Mouse (Mus musculus): Measurements from ENCODE around the gene Zfp273. TPM values are rescaled to one million over a fixed set of nuclear protein-coding genes. Genes with fewer than 3 reads are reported as not detected.
"Not testable (repeated sequence)": the region's sequence is repeated elsewhere in the genome, so short reads cannot be mapped to it uniquely, and the experiment has no call there.

Zfp273 gene
- polyA plus RNA-seq, 1 experiment from 2014 or later = 13.0 TPM

DNA sequence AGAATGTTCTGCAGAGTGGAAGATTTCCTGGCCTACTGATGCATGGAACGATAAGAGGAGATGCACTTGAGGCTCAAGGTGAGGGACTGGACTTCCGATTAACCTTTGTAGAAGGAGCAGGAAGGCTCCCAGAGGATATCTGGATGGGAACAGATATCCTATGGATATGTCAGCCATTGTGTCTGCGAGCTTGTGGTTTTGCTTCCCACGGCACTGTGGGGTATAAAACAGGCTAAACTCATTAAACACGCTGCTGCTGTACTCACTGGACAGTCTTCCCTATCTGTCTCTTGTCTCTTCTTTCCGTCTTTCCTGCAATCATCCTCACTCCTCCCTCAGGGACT is 30.2 kb downstream of the Zfp273 start:
- Histone ChIP-seq H3K9ac (peak overlapping the region; percentile 42; the same call in 1 of the 2 replicates), H3K27me3 (no peaks in the 10 kb centered on the region), H3K36me3 (no peaks in the 10 kb centered on the region), H3K4me3 (peak overlapping the region; percentile 45), H3K27ac (replicated peaks) (peak overlapping the region; percentile 64), H3K9me3 (no peaks in the 10 kb centered on the region), H3K4me1 (replicated peaks) (peaks cover 8% of the 10 kb centered on the region), H3K4me2 (peak overlapping the region; percentile 68)
- ATAC-seq (ENCODE audit: low FRiP score, low read depth) = peak; percentile 25
- 46% methylated on average over 6 of the region's 6 CpGs for WGBS

DNA sequence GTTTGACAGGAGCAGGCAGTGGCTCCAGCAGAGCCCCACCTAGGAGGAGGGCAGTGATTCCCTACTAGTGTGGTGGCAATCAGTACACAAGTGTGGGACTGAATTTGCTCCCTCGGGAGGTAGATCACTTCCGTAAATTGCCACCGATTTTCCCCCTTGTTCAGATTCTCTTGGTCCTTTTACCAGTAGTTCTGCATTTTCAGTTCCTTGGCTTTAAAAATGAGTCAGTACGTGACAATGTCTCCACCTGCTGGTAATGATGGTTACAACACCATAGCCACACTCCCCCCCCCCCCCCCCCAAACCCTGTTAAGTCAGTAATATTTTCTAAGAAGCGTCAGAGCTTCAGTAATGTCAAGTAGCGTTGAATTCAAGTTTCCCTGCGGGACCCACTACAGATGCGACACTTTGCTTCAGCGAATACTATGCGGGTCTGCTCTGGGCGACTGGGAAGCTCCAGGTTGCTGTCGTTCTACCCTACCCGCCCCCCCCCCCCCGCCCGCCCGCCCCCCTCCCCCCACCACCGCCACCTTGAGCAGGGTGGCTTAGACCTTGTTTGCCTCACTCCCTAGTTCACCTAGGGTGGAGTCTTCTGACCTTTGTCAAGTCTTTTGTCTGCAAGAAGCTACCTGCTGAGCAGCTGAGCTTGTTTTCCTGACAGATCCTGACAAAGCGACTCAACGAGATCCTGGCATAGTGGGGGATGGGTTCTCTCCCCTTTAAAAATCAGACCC is 30.7 kb downstream of the Zfp273 start:
- Histone ChIP-seq H3K9ac (peak overlapping the region; percentile 50), H3K9me3 (no peaks in the 10 kb centered on the region), H3K27me3 (no peaks in the 10 kb centered on the region), H3K27ac (replicated peaks) (peak overlapping the region; percentile 64), H3K4me2 (peak overlapping the region; percentile 68), H3K4me3 (peak overlapping the region; percentile 45), H3K4me1 (replicated peaks) (peaks cover 8% of the 10 kb centered on the region), H3K36me3 (no peaks in the 10 kb centered on the region)
- 0% methylated on average over 18 of the region's 19 CpGs for WGBS
- ATAC-seq (ENCODE audit: low FRiP score, low read depth) = peak; percentile 87

DNA sequence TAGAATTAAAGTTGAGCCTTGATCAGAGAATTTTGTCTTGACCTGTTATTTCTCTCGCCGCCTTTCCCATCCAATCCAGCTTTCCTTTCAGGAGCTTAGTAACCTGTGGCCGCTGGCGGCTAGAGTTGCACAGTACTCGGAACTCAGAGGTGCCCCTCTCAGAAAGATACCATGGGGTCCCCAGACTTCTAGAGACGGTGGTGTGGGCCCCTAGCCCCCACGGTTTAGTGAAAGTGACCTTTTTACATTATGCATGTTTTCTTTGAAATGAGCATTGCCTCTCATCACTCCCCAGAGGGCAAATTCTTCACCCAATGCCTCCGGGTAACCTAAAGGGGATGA is 31.3 kb downstream of the Zfp273 start:
- ATAC-seq (ENCODE audit: low FRiP score, low read depth) = peak; percentile 78
- Histone ChIP-seq H3K4me2 (peak overlapping the region; percentile 68), H3K9ac (peak overlapping the region; percentile 50), H3K4me3 (peak overlapping the region; percentile 45), H3K27me3 (no peaks in the 10 kb centered on the region), H3K4me1 (replicated peaks) (peaks cover 8% of the 10 kb centered on the region), H3K9me3 (no peaks in the 10 kb centered on the region), H3K36me3 (no peaks in the 10 kb centered on the region), H3K27ac (replicated peaks) (peak overlapping the region; percentile 42; the same call in 1 of the 2 replicates)
- WGBS = 14% methylated on average over 8 of the region's 8 CpGs

DNA sequence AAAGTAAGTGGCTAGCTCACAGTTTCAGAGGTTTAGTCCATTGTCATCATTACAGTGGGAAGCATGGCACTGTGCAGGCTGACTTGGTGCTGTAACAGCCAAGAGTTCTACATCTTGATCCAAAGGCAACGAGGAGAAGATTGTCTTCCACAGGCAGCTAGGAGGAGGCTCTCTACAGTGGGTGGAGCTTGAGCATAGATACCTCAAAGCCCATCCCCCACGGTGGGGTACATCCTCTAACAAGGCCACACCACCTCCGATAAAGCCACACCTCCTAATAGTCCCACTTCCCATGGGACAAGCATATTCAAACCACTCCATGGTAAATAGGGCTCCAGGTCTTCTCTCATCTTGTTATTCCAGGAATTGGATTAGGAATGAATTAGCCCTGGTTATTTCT is 36.8 kb downstream of the Zfp273 start:
- WGBS = 91% methylated on average over 3 of the region's 3 CpGs
- H3K27me3 ChIP-seq = no peaks in the 10 kb centered on the region
- H3K9ac ChIP-seq = no peak overlapping the region
- no peaks in the 10 kb centered on the region for H3K4me1 ChIP-seq (replicated peaks)
- H3K9me3 ChIP-seq = no peaks in the 10 kb centered on the region
- no peak for ATAC-seq (ENCODE audit: low FRiP score, low read depth)
- no peak overlapping the region for H3K4me3 ChIP-seq
- no peaks in the 10 kb centered on the region for H3K36me3 ChIP-seq
- no peak overlapping the region for H3K4me2 ChIP-seq
- H3K27ac ChIP-seq (replicated peaks) = no peak overlapping the region

DNA sequence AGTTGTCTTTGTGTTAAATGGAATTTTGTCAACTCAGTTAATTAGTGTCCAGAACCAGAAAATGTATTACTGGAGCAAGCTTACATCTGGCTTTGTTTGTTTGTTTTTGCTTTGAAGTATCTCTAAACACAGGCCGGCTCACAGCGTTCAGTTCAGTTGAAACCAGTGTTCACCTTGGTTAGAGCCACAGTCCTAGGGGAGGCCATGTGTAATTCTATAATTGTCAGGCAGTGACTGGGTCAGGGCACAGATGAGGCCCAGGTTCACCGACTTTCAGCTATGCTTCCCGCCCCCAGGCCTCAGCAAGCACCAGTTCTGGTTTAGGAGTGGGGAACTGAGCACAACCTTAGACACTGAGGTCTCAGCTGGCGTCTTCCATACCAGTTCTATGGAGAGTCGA is 39.6 kb downstream of the Zfp273 start:
- no peak overlapping the region for H3K4me2 ChIP-seq
- no peaks in the 10 kb centered on the region for H3K36me3 ChIP-seq
- WGBS = 85% methylated on average over 6 of the region's 6 CpGs
- no peak for ATAC-seq (ENCODE audit: low FRiP score, low read depth)
- no peak overlapping the region for H3K4me3 ChIP-seq
- no peaks in the 10 kb centered on the region for H3K27me3 ChIP-seq
- H3K9ac ChIP-seq = no peak overlapping the region
- no peaks in the 10 kb centered on the region for H3K9me3 ChIP-seq
- no peak overlapping the region for H3K27ac ChIP-seq (replicated peaks)
- no peaks in the 10 kb centered on the region for H3K4me1 ChIP-seq (replicated peaks)

DNA sequence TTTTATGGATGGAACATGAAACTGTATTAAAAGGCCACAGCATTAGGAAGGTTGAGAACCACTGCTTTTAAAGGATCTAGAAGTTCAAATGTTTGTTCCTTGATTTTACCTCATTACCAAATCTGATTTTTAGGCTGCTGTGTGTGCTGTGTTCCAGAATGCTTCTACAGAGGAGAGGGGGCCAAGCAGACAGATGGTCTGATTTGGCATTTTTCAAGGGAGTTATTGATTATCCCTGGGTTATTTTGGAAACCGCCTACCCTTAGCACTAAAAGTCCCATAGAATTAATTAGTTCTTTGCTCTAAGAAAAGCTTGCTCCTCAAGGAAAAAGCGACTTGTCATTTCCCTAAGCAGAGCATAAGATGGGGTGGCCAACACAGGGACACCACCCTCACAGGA is 40.4 kb downstream of the Zfp273 start:
- Histone ChIP-seq H3K4me2 (no peak overlapping the region), H3K27ac (replicated peaks) (no peak overlapping the region), H3K36me3 (no peaks in the 10 kb centered on the region), H3K4me3 (no peak overlapping the region), H3K4me1 (replicated peaks) (no peaks in the 10 kb centered on the region), H3K9me3 (no peaks in the 10 kb centered on the region), H3K27me3 (no peaks in the 10 kb centered on the region), H3K9ac (no peak overlapping the region)
- 93% methylated on average over 2 of the region's 2 CpGs for WGBS
- no peak for ATAC-seq (ENCODE audit: low FRiP score, low read depth)

DNA sequence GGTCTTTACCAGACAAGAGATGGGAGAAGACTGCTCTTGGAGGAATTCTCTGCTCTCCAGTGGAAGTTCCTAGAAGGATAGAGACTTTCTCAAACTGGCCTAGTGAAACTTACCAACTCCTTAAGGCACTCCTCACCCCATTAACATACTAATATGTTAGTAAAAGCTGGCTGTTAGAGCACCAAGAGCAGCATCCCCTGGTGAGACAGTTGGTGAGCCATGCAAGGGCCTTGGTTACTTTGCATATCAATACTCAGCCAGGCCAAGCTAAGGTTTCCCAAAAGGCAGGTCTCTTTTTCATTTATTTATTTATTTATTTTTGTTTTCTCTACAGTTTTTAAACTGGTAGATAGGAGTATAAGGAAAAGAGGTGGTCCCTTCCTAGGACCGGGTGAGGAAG is 43.8 kb downstream of the Zfp273 start:
- Histone ChIP-seq H3K36me3 (no peaks in the 10 kb centered on the region), H3K4me2 (no peak overlapping the region), H3K9me3 (no peaks in the 10 kb centered on the region), H3K4me3 (no peak overlapping the region), H3K27me3 (no peaks in the 10 kb centered on the region), H3K4me1 (replicated peaks) (no peaks in the 10 kb centered on the region), H3K9ac (no peak overlapping the region), H3K27ac (replicated peaks) (no peak overlapping the region)
- WGBS = 9% methylated on average over 1 of the region's 1 CpGs
- no peak for ATAC-seq (ENCODE audit: low FRiP score, low read depth)

DNA sequence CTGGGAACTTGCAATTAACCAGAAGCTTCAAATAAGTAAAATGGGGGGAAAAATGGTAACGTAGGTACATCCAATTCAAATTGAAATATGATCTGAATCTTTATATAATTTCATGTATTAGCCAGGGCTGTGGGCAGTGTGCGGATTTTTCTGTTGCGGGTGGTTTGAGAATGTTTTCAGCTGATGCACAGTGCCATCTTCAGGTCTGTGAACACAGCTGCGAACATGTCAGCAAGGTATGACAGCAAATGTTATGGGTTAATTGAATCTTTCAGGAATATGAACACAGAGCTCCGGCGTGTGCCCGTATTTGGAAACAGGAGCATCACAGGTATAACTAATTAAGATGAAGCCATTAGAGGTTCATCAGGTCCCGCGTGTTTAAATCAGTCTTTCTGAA is 49.0 kb downstream of the Zfp273 start:
- H3K27me3 ChIP-seq = no peaks in the 10 kb centered on the region
- H3K27ac ChIP-seq (replicated peaks) = no peak overlapping the region
- ATAC-seq (ENCODE audit: low FRiP score, low read depth) = no peak
- no peaks in the 10 kb centered on the region for H3K4me1 ChIP-seq (replicated peaks)
- WGBS = 84% methylated on average over 9 of the region's 9 CpGs
- H3K9ac ChIP-seq = no peak overlapping the region
- H3K9me3 ChIP-seq = no peaks in the 10 kb centered on the region
- H3K4me3 ChIP-seq = no peak overlapping the region
- H3K4me2 ChIP-seq = no peak overlapping the region
- no peaks in the 10 kb centered on the region for H3K36me3 ChIP-seq

DNA sequence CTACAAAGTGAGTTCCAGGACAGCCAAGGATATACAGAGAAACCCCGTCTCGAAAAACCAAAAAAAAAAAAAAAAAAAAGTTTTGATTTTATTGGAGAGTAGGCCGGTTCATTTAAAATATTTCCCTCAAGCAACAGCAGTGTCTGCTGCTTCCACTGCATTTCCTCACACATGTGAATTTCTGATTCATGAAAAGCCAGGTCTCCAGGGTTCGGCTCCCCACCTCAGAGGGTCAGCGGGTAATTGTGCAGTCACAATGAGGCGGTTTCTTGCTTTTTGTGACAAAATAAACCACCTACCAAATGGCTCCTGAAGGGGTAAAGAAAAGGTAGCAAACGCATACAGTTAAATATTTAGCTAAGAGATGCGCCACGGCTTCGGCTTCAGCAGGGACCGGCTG is 49.5 kb downstream of the Zfp273 start, which contains the start of gene BC048507:
BC048507 (plus strand) TSS at position 301 of the 400 bp plus-strand sequence.
- WGBS = 87% methylated on average over 11 of the region's 11 CpGs
- Histone ChIP-seq H3K4me3 (no peak within 1 kb of the TSS), H3K27ac (replicated peaks) (no peak within 1 kb of the TSS), H3K9ac (no peak within 1 kb of the TSS), H3K4me1 (replicated peaks) (no peaks in the 10 kb centered on the region), H3K27me3 (no peaks in the 10 kb centered on the region), H3K4me2 (no peak within 1 kb of the TSS), H3K9me3 (no peaks in the 10 kb centered on the region), H3K36me3 (no peaks in the 10 kb centered on the region)
- no peak for ATAC-seq (ENCODE audit: low FRiP score, low read depth)

DNA sequence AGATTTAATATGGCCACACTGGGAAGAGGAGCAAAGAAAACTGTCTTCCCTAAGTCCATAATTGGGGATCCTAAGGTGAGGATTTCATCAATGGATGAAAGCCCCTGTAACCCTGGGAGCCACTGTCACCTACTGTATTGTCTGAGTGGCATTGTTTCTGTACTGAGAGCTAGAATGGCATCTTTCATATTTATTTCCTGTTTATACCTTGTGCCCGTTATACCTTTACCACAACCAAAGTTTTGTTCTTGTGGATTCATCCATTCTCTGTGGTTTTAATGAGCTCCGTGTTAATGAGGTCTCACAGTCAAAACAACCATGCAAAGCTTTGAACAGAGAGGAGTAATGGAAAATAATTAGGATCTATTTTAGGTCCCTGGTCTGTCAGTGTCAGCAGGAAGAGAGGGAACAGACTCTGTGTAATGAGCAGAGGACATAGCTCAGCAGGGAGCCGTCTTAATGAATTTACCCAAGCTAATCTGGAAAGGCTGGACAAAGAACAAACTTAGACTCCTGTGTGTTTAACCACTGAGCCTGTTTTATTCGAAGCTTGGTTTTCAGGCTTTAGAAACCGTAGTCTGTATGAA is 51.3 kb downstream of the Zfp273 start:
- H3K9ac ChIP-seq = no peak overlapping the region
- 64% methylated on average over 5 of the region's 5 CpGs for WGBS
- H3K27ac ChIP-seq (replicated peaks) = no peak overlapping the region
- H3K27me3 ChIP-seq = no peaks in the 10 kb centered on the region
- H3K4me1 ChIP-seq (replicated peaks) = no peaks in the 10 kb centered on the region
- no peak overlapping the region for H3K4me2 ChIP-seq
- H3K36me3 ChIP-seq = no peaks in the 10 kb centered on the region
- ATAC-seq (ENCODE audit: low FRiP score, low read depth) = no peak
- no peaks in the 10 kb centered on the region for H3K9me3 ChIP-seq
- no peak overlapping the region for H3K4me3 ChIP-seq

DNA sequence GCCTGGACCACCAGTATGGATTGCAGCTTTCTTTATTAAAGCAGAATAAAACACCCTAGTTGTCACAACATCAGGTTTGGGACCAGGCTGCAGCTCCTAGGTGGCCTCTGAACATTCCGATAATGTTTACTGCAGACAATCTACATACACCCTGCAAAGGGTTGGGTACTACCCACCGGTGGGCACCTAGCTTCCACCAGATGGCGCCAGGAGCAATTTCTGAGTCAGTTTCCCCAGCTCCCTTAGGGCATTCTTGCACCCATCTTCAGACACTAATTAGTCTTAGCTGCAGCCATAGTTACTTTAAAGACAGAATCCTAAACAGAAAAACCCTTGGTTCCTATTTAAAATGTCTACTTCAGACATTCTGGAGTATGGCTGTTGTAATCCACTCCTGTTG is 54.4 kb downstream of the Zfp273 start:
- Histone ChIP-seq H3K27ac (replicated peaks) (no peak overlapping the region), H3K4me3 (no peak overlapping the region), H3K36me3 (no peaks in the 10 kb centered on the region), H3K4me1 (replicated peaks) (no peaks in the 10 kb centered on the region), H3K9me3 (no peaks in the 10 kb centered on the region), H3K27me3 (no peaks in the 10 kb centered on the region), H3K4me2 (no peak overlapping the region), H3K9ac (no peak overlapping the region)
- no peak for ATAC-seq (ENCODE audit: low FRiP score, low read depth)
- WGBS = 29% methylated on average over 3 of the region's 3 CpGs

DNA sequence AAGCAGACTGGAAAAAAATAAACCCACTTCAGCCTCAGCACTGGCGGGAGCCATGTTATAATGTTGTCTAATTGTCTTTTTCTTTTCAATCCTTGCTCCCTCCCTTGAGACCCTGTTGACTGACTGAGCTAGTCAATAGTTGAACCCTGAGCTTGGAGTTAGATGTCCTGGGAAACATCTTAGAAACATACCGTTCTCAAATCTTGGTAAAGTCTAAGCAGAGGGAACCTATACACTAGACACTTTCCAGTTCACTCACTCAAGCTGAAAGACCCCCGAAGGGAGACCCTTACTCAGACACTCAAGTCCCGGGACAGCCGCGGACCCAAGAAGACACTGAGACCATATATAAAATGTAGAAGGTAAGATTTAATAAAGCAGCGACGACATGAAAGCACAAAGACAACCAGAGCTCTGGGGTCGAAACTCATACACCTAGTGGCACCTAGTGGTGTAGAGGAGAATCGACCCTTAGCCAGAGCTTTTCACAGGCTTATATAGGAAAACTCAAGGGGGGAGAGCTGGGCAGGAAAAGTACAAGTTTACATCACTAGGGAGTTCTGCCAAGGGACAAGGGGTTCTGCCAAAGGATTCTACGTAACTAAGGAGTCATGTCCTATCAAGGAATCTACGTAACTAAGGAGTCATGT is 62.6 kb downstream of the Zfp273 start:
- H3K4me1 ChIP-seq (replicated peaks); H3K27ac ChIP-seq (replicated peaks); H3K9me3 ChIP-seq; H3K4me3 ChIP-seq; H3K9ac ChIP-seq; H3K27me3 ChIP-seq; H3K36me3 ChIP-seq: not testable (repeated sequence)
- 39% methylated on average over 7 of the region's 12 CpGs for WGBS
- H3K4me2 ChIP-seq = peak overlapping the region; percentile 42; the same call in 1 of the 2 replicates
- ATAC-seq (ENCODE audit: low FRiP score, low read depth) = peak; percentile 65; the same call in 1 of the 2 replicates

Data from hindbrain, embryonic 15.5 days (tissue).